ENCODE assay signal across 28 mouse cellular contexts in the genomic region with DNA sequence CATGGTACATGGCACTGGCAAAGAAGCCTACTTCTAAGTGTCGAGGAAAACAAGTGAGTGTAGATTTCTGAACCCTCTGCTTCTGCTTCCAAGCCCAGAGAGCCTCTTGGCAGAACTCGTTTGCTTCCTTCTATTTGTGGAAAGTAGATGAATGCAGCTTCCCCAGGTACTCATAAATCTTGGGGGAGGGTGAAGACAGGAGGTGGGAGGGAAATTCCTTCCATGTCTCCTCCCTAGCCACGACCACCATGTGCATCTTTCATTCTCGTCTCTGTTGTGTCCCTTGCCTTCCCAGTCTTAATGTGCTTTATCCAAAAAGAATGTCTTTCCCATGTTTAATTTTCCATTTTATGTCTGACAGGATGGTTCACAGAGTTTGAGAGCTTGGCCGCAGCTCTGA. TPM values are rescaled to one million over a fixed set of nuclear protein-coding genes. Genes with fewer than 3 reads are reported as not detected.
DNase-seq lines count a peak whose midpoint lies in the region; ATAC-seq and TF ChIP-seq lines count a peak whose summit lies in the region.
"Had no signal": no experiment of that assay in that cellular context is flagged by ENCODE, and none has a peak within 500 bp of the region (broad histone marks: within the 10 kb centered on the region; RNA-seq: fewer than 3 reads in every experiment).

No protein-coding gene starts in this region.

- H3K9me3 ChIP-seq in heart, embryonic 13.5 days = no peaks in the 10 kb centered on the region
- no peaks in the 10 kb centered on the region for H3K9me3 ChIP-seq in heart, embryonic 12.5 days (replicated peaks)
- H3K9me3 ChIP-seq in kidney, embryonic 16.5 days (ENCODE audit: low read length) = peaks cover 4% of the 10 kb centered on the region; the same call in 1 of the 2 replicates
- H3K9me3 ChIP-seq in limb, embryonic 14.5 days (ENCODE audit: control insufficient read depth, low read length) = no peaks in the 10 kb centered on the region
- H3K9me3 ChIP-seq: embryonic facial prominence, embryonic 13.5 days; forebrain, embryonic 12.5 days; hindbrain, embryonic 15.5 days; liver, embryonic 12.5 days had no signal

- H3K36me3 ChIP-seq in heart, embryonic 13.5 days = no peaks in the 10 kb centered on the region
- H3K36me3 ChIP-seq in heart, embryonic 12.5 days = no peaks in the 10 kb centered on the region
- no peaks in the 10 kb centered on the region for H3K36me3 ChIP-seq in kidney, embryonic 16.5 days (ENCODE audit: insufficient read depth, low read length)
- H3K36me3 ChIP-seq in limb, embryonic 14.5 days (ENCODE audit: control insufficient read depth, insufficient read depth, low read length) = no peaks in the 10 kb centered on the region
- H3K36me3 ChIP-seq: embryonic facial prominence, embryonic 13.5 days; forebrain, embryonic 12.5 days; hindbrain, embryonic 15.5 days; liver, embryonic 12.5 days had no signal

- H3K9ac ChIP-seq in heart, embryonic 13.5 days = no peak overlapping the region
- no peak overlapping the region for H3K9ac ChIP-seq in heart, embryonic 12.5 days
- no peak overlapping the region; the same call in 1 of the 2 replicates for H3K9ac ChIP-seq in kidney, embryonic 16.5 days (replicated peaks; ENCODE audit: low read length)
- H3K9ac ChIP-seq in limb, embryonic 14.5 days (ENCODE audit: low read depth, low read length, severe bottlenecking) = no peak overlapping the region
- H3K9ac ChIP-seq: embryonic facial prominence, embryonic 13.5 days; forebrain, embryonic 12.5 days; hindbrain, embryonic 15.5 days; liver, embryonic 12.5 days had no signal

- no peak for TF ChIP-seq POLR2A in limb, embryonic 14.5 days (IDR thresholded peaks at IDR 0.05; ENCODE audit: borderline replicate concordance, extremely low read depth, insufficient read depth, insufficient read length)

- H3K4me2 ChIP-seq in heart, embryonic 13.5 days = no peak overlapping the region
- H3K4me2 ChIP-seq in heart, embryonic 12.5 days = no peak overlapping the region
- no peak overlapping the region for H3K4me2 ChIP-seq in kidney, embryonic 16.5 days (replicated peaks; ENCODE audit: low read depth, low read length)
- 0 out of 2 replicates have a peak overlapping the region, but pooled peaks have one; percentile 5 for H3K4me2 ChIP-seq in limb, embryonic 14.5 days (replicated peaks; ENCODE audit: low read depth, low read length, severe bottlenecking)
- H3K4me2 ChIP-seq: embryonic facial prominence, embryonic 13.5 days; forebrain, embryonic 12.5 days; heart, embryonic 11.5 days; hindbrain, embryonic 15.5 days; liver, embryonic 12.5 days; midbrain, embryonic 11.5 days had no signal

- no peak for ATAC-seq in heart, embryonic 13.5 days (ENCODE audit: extremely low read depth, insufficient number of reproducible peaks, low FRiP score, low TSS enrichment)
- ATAC-seq in heart, embryonic 12.5 days (ENCODE audit: insufficient number of reproducible peaks, low FRiP score) = no peak
- ATAC-seq in kidney, embryonic 16.5 days (ENCODE audit: low FRiP score, low TSS enrichment) = no peak
- peak; percentile 37; the same call in 1 of the 2 replicates for ATAC-seq in limb, embryonic 14.5 days (ENCODE audit: low FRiP score, low read depth)
- no peak for ATAC-seq in frontal cortex, adult (ENCODE audit: low TSS enrichment)
- ATAC-seq: liver, embryonic 12.5 days had no signal

- H3K4me1 ChIP-seq in heart, embryonic 13.5 days = peaks cover 26% of the 10 kb centered on the region
- H3K4me1 ChIP-seq in heart, embryonic 12.5 days (replicated peaks) = peaks cover 8% of the 10 kb centered on the region; the same call in 1 of the 2 replicates
- H3K4me1 ChIP-seq in kidney, embryonic 16.5 days (ENCODE audit: insufficient read depth, low read length) = peaks cover 13% of the 10 kb centered on the region; the same call in 1 of the 2 replicates
- peaks cover 7% of the 10 kb centered on the region; the same call in 1 of the 2 replicates for H3K4me1 ChIP-seq in brown adipose tissue, adult 24 weeks (ENCODE audit: control insufficient read depth, insufficient read depth, insufficient read length, low read length)
- H3K4me1 ChIP-seq in limb, embryonic 14.5 days (ENCODE audit: control insufficient read depth, insufficient read depth, low read length) = peaks cover 7% of the 10 kb centered on the region
- H3K4me1 ChIP-seq: forebrain, embryonic 12.5 days; liver, embryonic 12.5 days had no signal

- H3K27ac ChIP-seq in heart, embryonic 13.5 days (replicated peaks) = 0 out of 2 replicates have a peak overlapping the region, but pooled peaks have one; percentile 6
- H3K27ac ChIP-seq in heart, embryonic 12.5 days (ENCODE audit: poor library complexity, severe bottlenecking) = no peak overlapping the region
- H3K27ac ChIP-seq in kidney, embryonic 16.5 days (ENCODE audit: low read length) = 0 out of 2 replicates have a peak overlapping the region, but pooled peaks have one; percentile 13
- peak overlapping the region; percentile 38 for H3K27ac ChIP-seq in brown adipose tissue, adult 24 weeks (replicated peaks; ENCODE audit: low read depth, low read length)
- no peak overlapping the region for H3K27ac ChIP-seq in limb, embryonic 14.5 days (replicated peaks; ENCODE audit: low read depth, low read length)
- H3K27ac ChIP-seq: embryonic facial prominence, embryonic 13.5 days; forebrain, embryonic 12.5 days; hindbrain, embryonic 15.5 days; left cerebral cortex, adult 2 months; liver, embryonic 12.5 days had no signal

- 29% methylated on average over 5 of the region's 5 CpGs for WGBS in heart, embryonic 13.5 days
- 33% methylated on average over 5 of the region's 5 CpGs for WGBS in heart, embryonic 12.5 days
- 8% methylated on average over 5 of the region's 5 CpGs for WGBS in kidney, embryonic 16.5 days
- 13% methylated on average over 5 of the region's 5 CpGs for WGBS in limb, embryonic 14.5 days

- H3K4me3 ChIP-seq in heart, embryonic 13.5 days = no peak overlapping the region
- H3K4me3 ChIP-seq in heart, embryonic 12.5 days = no peak overlapping the region
- H3K4me3 ChIP-seq in kidney, embryonic 16.5 days (ENCODE audit: low read length) = no peak overlapping the region
- no peak overlapping the region for H3K4me3 ChIP-seq in brown adipose tissue, adult 24 weeks (ENCODE audit: insufficient read depth, low read depth, low read length)
- no peak overlapping the region for H3K4me3 ChIP-seq in limb, embryonic 14.5 days (replicated peaks; ENCODE audit: low read length)
- H3K4me3 ChIP-seq: embryonic facial prominence, embryonic 13.5 days; erythroblast, embryonic 14.5 days; forebrain, embryonic 12.5 days; hindbrain, embryonic 15.5 days; left cerebral cortex, adult 2 months; liver, embryonic 12.5 days had no signal

- H3K27me3 ChIP-seq in heart, embryonic 13.5 days (replicated peaks) = no peaks in the 10 kb centered on the region
- H3K27me3 ChIP-seq in heart, embryonic 12.5 days (replicated peaks) = no peaks in the 10 kb centered on the region; the same call in 1 of the 2 replicates
- no peaks in the 10 kb centered on the region for H3K27me3 ChIP-seq in kidney, embryonic 16.5 days (ENCODE audit: insufficient read depth, low read length)
- no peaks in the 10 kb centered on the region for H3K27me3 ChIP-seq in limb, embryonic 14.5 days (ENCODE audit: control insufficient read depth, insufficient read depth, low read length)
- H3K27me3 ChIP-seq: embryonic facial prominence, embryonic 13.5 days; forebrain, embryonic 12.5 days; hindbrain, embryonic 15.5 days; liver, embryonic 12.5 days had no signal

- no peak for DNase-seq in kidney, adult 18-20 months
- DNase-seq in limb, embryonic 14.5 days (ENCODE audit: low spot score) = peak; percentile 66
- DNase-seq: adrenal gland, postnatal 25 days; cerebellum, adult 11 months; cerebellum, postnatal 10 days; embryo, embryonic 11 days; heart, postnatal 4 days; kidney, adult 11 months; layer of hippocampus, adult 9-11 months; lung, adult 18-20 months; lung, postnatal 10 days; retina, postnatal 1 day; right cerebral cortex, postnatal 25 days; thymus, postnatal 25 days had no signal

RNA-seq across cellular contexts. Expression of a gene that starts 11.3 kb away (rescaled TPM):
- polyA plus RNA-seq in heart, embryonic 13.5 days (2015; fragmentation: Nextera tagmentation; extraction: Ambion mirVana) = 1.3 and 1.9 TPM in 2 replicates
- polyA plus RNA-seq in heart, embryonic 12.5 days (2016; fragmentation: Nextera tagmentation; extraction: Ambion mirVana) = 1.5 TPM in 2 replicates
- 2.6 and 4.6 TPM in 2 replicates for polyA plus RNA-seq in kidney, embryonic 16.5 days (2015; fragmentation: Nextera tagmentation; extraction: Ambion mirVana)
- 219 and 423 TPM in 2 replicates for polyA plus RNA-seq in brown adipose tissue, adult 24 weeks (2012; ENCODE audit: insufficient read depth, insufficient read length, missing spikeins)
- polyA plus RNA-seq in limb, embryonic 14.5 days (2012; rRNA removed) = 1.2 and 1.6 TPM in 2 replicates
- polyA plus RNA-seq in limb, embryonic 14.5 days (2014; fragmentation: Nextera tagmentation; extraction: Ambion mirVana) = 1.2 and 1.6 TPM in 2 replicates
- polyA plus RNA-seq: erythroblast, embryonic 14.5 days; forebrain, embryonic 12.5 days; midbrain, embryonic 11.5 days; neural tube, embryonic 11.5 days had no signal

RNA-seq across cellular contexts. Expression of a gene that starts 20.4 kb away (rescaled TPM):
- 50.8 and 60.1 TPM in 2 replicates for polyA plus RNA-seq in heart, embryonic 13.5 days (2015; fragmentation: Nextera tagmentation; extraction: Ambion mirVana)
- 36.5 and 38.2 TPM in 2 replicates for polyA plus RNA-seq in heart, embryonic 12.5 days (2016; fragmentation: Nextera tagmentation; extraction: Ambion mirVana)
- 39.8 and 55.9 TPM in 2 replicates for polyA plus RNA-seq in kidney, embryonic 16.5 days (2015; fragmentation: Nextera tagmentation; extraction: Ambion mirVana)
- 473 and 1,174 TPM in 2 replicates for polyA plus RNA-seq in brown adipose tissue, adult 24 weeks (2012; ENCODE audit: insufficient read depth, insufficient read length, missing spikeins)
- polyA plus RNA-seq in limb, embryonic 14.5 days (2012; rRNA removed) = 36.9 and 44.7 TPM in 2 replicates
- polyA plus RNA-seq in limb, embryonic 14.5 days (2014; fragmentation: Nextera tagmentation; extraction: Ambion mirVana) = 27.0 and 31.7 TPM in 2 replicates

RNA-seq across cellular contexts. Expression of a gene that starts 45.1 kb away (rescaled TPM):
- polyA plus RNA-seq in heart, embryonic 13.5 days (2015; fragmentation: Nextera tagmentation; extraction: Ambion mirVana) = 2.3 and 2.5 TPM in 2 replicates
- polyA plus RNA-seq in heart, embryonic 12.5 days (2016; fragmentation: Nextera tagmentation; extraction: Ambion mirVana) = 2.3 and 2.5 TPM in 2 replicates
- 1.2 and 2.3 TPM in 2 replicates for polyA plus RNA-seq in kidney, embryonic 16.5 days (2015; fragmentation: Nextera tagmentation; extraction: Ambion mirVana)
- polyA plus RNA-seq in brown adipose tissue, adult 24 weeks (2012; ENCODE audit: insufficient read depth, insufficient read length, missing spikeins) = 6.8 and 10.4 TPM in 2 replicates
- polyA plus RNA-seq in limb, embryonic 14.5 days (2012; rRNA removed) = 3.6 and 4.0 TPM in 2 replicates
- polyA plus RNA-seq in limb, embryonic 14.5 days (2014; fragmentation: Nextera tagmentation; extraction: Ambion mirVana) = 3.5 and 4.6 TPM in 2 replicates
- polyA plus RNA-seq: erythroblast, embryonic 14.5 days; midbrain, embryonic 11.5 days had no signal

RNA-seq across cellular contexts. Expression of a gene that starts 51.1 kb away (rescaled TPM):
- polyA plus RNA-seq in heart, embryonic 13.5 days (2015; fragmentation: Nextera tagmentation; extraction: Ambion mirVana) = 1.3 and 1.4 TPM in 2 replicates
- polyA plus RNA-seq in heart, embryonic 12.5 days (2016; fragmentation: Nextera tagmentation; extraction: Ambion mirVana) = 0.99 and 1.6 TPM in 2 replicates
- polyA plus RNA-seq in kidney, embryonic 16.5 days (2015; fragmentation: Nextera tagmentation; extraction: Ambion mirVana) = 2.0 and 2.1 TPM in 2 replicates
- polyA plus RNA-seq in brown adipose tissue, adult 24 weeks (2012; ENCODE audit: insufficient read depth, insufficient read length, missing spikeins) = not detected in 2 replicates
- polyA plus RNA-seq in limb, embryonic 14.5 days (2012; rRNA removed) = 9.7 and 18.8 TPM in 2 replicates
- polyA plus RNA-seq in limb, embryonic 14.5 days (2014; fragmentation: Nextera tagmentation; extraction: Ambion mirVana) = 17.6 and 22.6 TPM in 2 replicates
- polyA plus RNA-seq: erythroblast, embryonic 14.5 days had no signal

Comparison
In these comparisons a context has a peak if more than half of its experiments do, and no peak if none do; other contexts are left out.
1. H3K27ac ChIP-seq: peak in heart, embryonic 13.5 days (single experiment), kidney, embryonic 16.5 days (single experiment) and brown adipose tissue, adult 24 weeks (single experiment); none in heart, embryonic 12.5 days (single experiment) and limb, embryonic 14.5 days (single experiment).
2. RNA of a gene that starts 11.3 kb away (polyA plus RNA-seq): 219 to 423 TPM in brown adipose tissue, adult 24 weeks; 2.6 to 4.6 TPM in kidney, embryonic 16.5 days, 1.2 to 1.6 TPM in limb, embryonic 14.5 days, 1.5 TPM in heart, embryonic 12.5 days and 1.3 to 1.9 TPM in heart, embryonic 13.5 days; every median in the first group is over 10 times any median in the second.